21 mouse cellular contexts compared by ENCODE assay signal in the genomic region with DNA sequence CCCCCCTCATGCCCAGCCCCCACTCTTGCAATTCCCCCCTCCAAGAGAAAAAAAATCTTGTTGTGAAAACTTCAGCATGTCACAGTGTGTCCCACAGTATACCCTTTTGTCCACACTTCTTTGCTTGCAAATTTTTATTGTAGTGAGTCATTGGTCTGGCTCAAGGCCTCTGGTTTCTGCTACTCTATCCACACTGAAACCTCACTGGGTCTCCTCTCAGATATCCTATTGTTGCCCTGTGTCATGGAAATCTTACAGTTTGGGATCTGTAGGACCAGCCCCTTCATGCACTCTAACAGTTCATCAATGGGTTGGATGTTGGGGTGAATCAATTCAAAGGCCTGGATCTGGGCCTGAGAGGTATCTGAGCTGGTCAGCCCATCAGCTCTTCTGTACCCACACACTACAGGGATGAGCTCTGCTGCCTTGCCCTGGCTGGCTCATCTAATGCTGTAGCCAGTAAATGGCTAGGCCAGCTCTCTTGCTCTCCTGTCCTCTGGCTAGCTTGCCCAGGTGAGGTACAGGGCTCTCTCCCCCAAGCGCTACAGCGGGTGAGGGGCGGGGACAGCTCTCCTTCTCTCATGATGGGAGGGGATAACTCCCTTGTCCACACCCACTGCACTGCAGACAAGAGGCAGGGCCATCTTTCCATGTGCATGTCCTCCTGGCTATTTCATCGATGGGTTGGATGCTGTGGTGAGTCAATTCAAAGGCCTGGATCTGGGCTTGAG.
DNase-seq lines count a peak whose midpoint lies in the region; ATAC-seq lines count a peak whose summit lies in the region.
"Had no signal": no experiment of that assay in that cellular context is flagged by ENCODE, and none has a peak within 500 bp of the region (broad histone marks: within the 10 kb centered on the region; RNA-seq: fewer than 3 reads in every experiment).

No protein-coding gene starts in this region.

- H3K9me3 ChIP-seq in forebrain, embryonic 10.5 days: no peaks in the 10 kb centered on the region
- H3K9me3 ChIP-seq in forebrain, embryonic 15.5 days: no peaks in the 10 kb centered on the region
- no peaks in the 10 kb centered on the region for H3K9me3 ChIP-seq in liver, embryonic 12.5 days (replicated peaks)
- no peaks in the 10 kb centered on the region for H3K9me3 ChIP-seq in liver, embryonic 11.5 days (ENCODE audit: control insufficient read depth, low read length)
- no peaks in the 10 kb centered on the region for H3K9me3 ChIP-seq in embryonic facial prominence, embryonic 13.5 days
- H3K9me3 ChIP-seq: embryonic facial prominence, embryonic 15.5 days; forebrain, embryonic 13.5 days; hindbrain, embryonic 15.5 days; limb, embryonic 12.5 days; liver, embryonic 15.5 days had no signal

- H3K27me3 ChIP-seq in forebrain, embryonic 10.5 days (ENCODE audit: poor library complexity, severe bottlenecking): no peaks in the 10 kb centered on the region; the same call in 1 of the 2 replicates
- no peaks in the 10 kb centered on the region for H3K27me3 ChIP-seq in forebrain, embryonic 15.5 days
- H3K27me3 ChIP-seq in liver, embryonic 12.5 days (replicated peaks): no peaks in the 10 kb centered on the region
- no peaks in the 10 kb centered on the region for H3K27me3 ChIP-seq in liver, embryonic 11.5 days (replicated peaks; ENCODE audit: control insufficient read depth, insufficient read depth, low read length)
- H3K27me3 ChIP-seq in embryonic facial prominence, embryonic 13.5 days: no peaks in the 10 kb centered on the region
- H3K27me3 ChIP-seq: embryonic facial prominence, embryonic 15.5 days; forebrain, embryonic 13.5 days; hindbrain, embryonic 15.5 days; limb, embryonic 12.5 days; liver, embryonic 15.5 days had no signal

- H3K4me3 ChIP-seq in forebrain, embryonic 10.5 days: no peak overlapping the region
- H3K4me3 ChIP-seq in forebrain, embryonic 15.5 days: no peak overlapping the region
- no peak overlapping the region for H3K4me3 ChIP-seq in liver, embryonic 12.5 days
- H3K4me3 ChIP-seq in liver, embryonic 11.5 days (ENCODE audit: low read depth, low read length): no peak overlapping the region
- H3K4me3 ChIP-seq in embryonic facial prominence, embryonic 13.5 days: no peak overlapping the region
- H3K4me3 ChIP-seq: embryonic facial prominence, embryonic 15.5 days; forebrain, embryonic 13.5 days; hindbrain, embryonic 15.5 days; limb, embryonic 12.5 days; liver, embryonic 15.5 days had no signal

- WGBS in forebrain, embryonic 10.5 days: 91% methylated on average over 4 of the region's 4 CpGs
- 94% methylated on average over 4 of the region's 4 CpGs for WGBS in forebrain, embryonic 15.5 days
- WGBS in liver, embryonic 12.5 days (ENCODE audit: insufficient replicate concordance): 91% methylated on average over 4 of the region's 4 CpGs
- WGBS in liver, embryonic 11.5 days: 90% methylated on average over 4 of the region's 4 CpGs
- 88% methylated on average over 4 of the region's 4 CpGs for WGBS in embryonic facial prominence, embryonic 13.5 days

- H3K27ac ChIP-seq in forebrain, embryonic 10.5 days: 0 out of 2 replicates have a peak overlapping the region, but pooled peaks have one; percentile 16
- no peak overlapping the region for H3K27ac ChIP-seq in forebrain, embryonic 15.5 days (replicated peaks)
- H3K27ac ChIP-seq in liver, embryonic 12.5 days: no peak overlapping the region
- no peak overlapping the region for H3K27ac ChIP-seq in liver, embryonic 11.5 days (ENCODE audit: low read depth, low read length)
- no peak overlapping the region for H3K27ac ChIP-seq in embryonic facial prominence, embryonic 13.5 days
- H3K27ac ChIP-seq: embryonic facial prominence, embryonic 15.5 days; forebrain, embryonic 13.5 days; hindbrain, embryonic 15.5 days; limb, embryonic 12.5 days; liver, embryonic 15.5 days had no signal

- H3K4me2 ChIP-seq in forebrain, embryonic 15.5 days (replicated peaks): no peak overlapping the region
- no peak overlapping the region for H3K4me2 ChIP-seq in liver, embryonic 12.5 days
- H3K4me2 ChIP-seq in liver, embryonic 11.5 days: no peak overlapping the region
- no peak overlapping the region for H3K4me2 ChIP-seq in embryonic facial prominence, embryonic 13.5 days
- H3K4me2 ChIP-seq: embryonic facial prominence, embryonic 15.5 days; forebrain, embryonic 13.5 days; heart, embryonic 11.5 days; hindbrain, embryonic 15.5 days; limb, embryonic 12.5 days; liver, embryonic 15.5 days had no signal

- H3K36me3 ChIP-seq in forebrain, embryonic 10.5 days (replicated peaks): no peaks in the 10 kb centered on the region
- no peaks in the 10 kb centered on the region for H3K36me3 ChIP-seq in forebrain, embryonic 15.5 days
- no peaks in the 10 kb centered on the region for H3K36me3 ChIP-seq in liver, embryonic 12.5 days
- no peaks in the 10 kb centered on the region for H3K36me3 ChIP-seq in liver, embryonic 11.5 days (ENCODE audit: control insufficient read depth, insufficient read depth, low read length)
- H3K36me3 ChIP-seq in embryonic facial prominence, embryonic 13.5 days: no peaks in the 10 kb centered on the region
- H3K36me3 ChIP-seq: embryonic facial prominence, embryonic 15.5 days; hindbrain, embryonic 15.5 days; limb, embryonic 12.5 days; liver, embryonic 15.5 days had no signal

- no peak overlapping the region for H3K9ac ChIP-seq in forebrain, embryonic 15.5 days (replicated peaks)
- no peak overlapping the region for H3K9ac ChIP-seq in liver, embryonic 12.5 days
- H3K9ac ChIP-seq in liver, embryonic 11.5 days (ENCODE audit: low read depth, low read length): no peak overlapping the region
- no peak overlapping the region for H3K9ac ChIP-seq in embryonic facial prominence, embryonic 13.5 days
- H3K9ac ChIP-seq: embryonic facial prominence, embryonic 15.5 days; forebrain, embryonic 13.5 days; hindbrain, embryonic 15.5 days; limb, embryonic 12.5 days; liver, embryonic 15.5 days had no signal

- DNase-seq in forebrain, embryonic 10.5 days (ENCODE audit: extremely low spot score, low spot score): no peak
- DNase-seq in liver, embryonic 11.5 days (ENCODE audit: low spot score): no peak
- peak; percentile 80 for DNase-seq in Muller cell, postnatal 12 days (ENCODE audit: inconsistent ontology term)
- DNase-seq in embryo, embryonic 9.5 days (ENCODE audit: extremely low spot score): no peak
- no peak for DNase-seq in testis, postnatal 10 days (ENCODE audit: low spot score)
- DNase-seq: cerebellum, adult 9-10 months; gastrocnemius, postnatal 25 days; kidney, adult 11 months; right cerebral cortex, postnatal 4 days; thymus, postnatal 36 days had no signal

- ATAC-seq in forebrain, embryonic 15.5 days (replicated peaks): no peak
- ATAC-seq in liver, embryonic 12.5 days: peak; percentile 55
- no peak for ATAC-seq in liver, embryonic 11.5 days (replicated peaks; ENCODE audit: low FRiP score)
- peak; percentile 27; the same call in 1 of the 2 replicates for ATAC-seq in embryonic facial prominence, embryonic 13.5 days (ENCODE audit: insufficient number of reproducible peaks, insufficient read depth, low FRiP score, low TSS enrichment, low read depth)
- ATAC-seq: forebrain, embryonic 13.5 days; lung, postnatal 0 days; midbrain, embryonic 16.5 days had no signal

- H3K4me1 ChIP-seq in forebrain, embryonic 10.5 days: peaks cover 32% of the 10 kb centered on the region
- no peaks in the 10 kb centered on the region for H3K4me1 ChIP-seq in forebrain, embryonic 15.5 days
- H3K4me1 ChIP-seq in liver, embryonic 12.5 days: peaks cover 4% of the 10 kb centered on the region; the same call in 1 of the 2 replicates
- peaks cover 4% of the 10 kb centered on the region; the same call in 1 of the 2 replicates for H3K4me1 ChIP-seq in liver, embryonic 11.5 days (replicated peaks; ENCODE audit: control insufficient read depth, insufficient read depth, low read length)
- H3K4me1 ChIP-seq in embryonic facial prominence, embryonic 13.5 days: peaks cover 18% of the 10 kb centered on the region
- H3K4me1 ChIP-seq: hindbrain, embryonic 15.5 days; liver, embryonic 15.5 days had no signal

Comparison
In these comparisons a context has a peak if more than half of its experiments do, and no peak if none do; other contexts are left out.
1. ATAC-seq: peak in liver, embryonic 12.5 days (single experiment) and embryonic facial prominence, embryonic 13.5 days (single experiment); none in forebrain, embryonic 15.5 days (single experiment) and liver, embryonic 11.5 days (single experiment).